Mouse (Mus musculus): ENCODE results near the gene Snx27.

GRCm38 (mm10) chr3:94506664-94507063, 75.9 kb downstream of the Snx27 start:
- TF ChIP-seq CTCF (IDR thresholded peaks at IDR 0.05; ENCODE audit: insufficient read depth, low read depth, low read length) = no peak
- TF ChIP-seq POLR2A (IDR thresholded peaks at IDR 0.05; ENCODE audit: insufficient read depth, low read depth, low read length) = no peak

All from olfactory bulb, adult 2 months (tissue).